Comparison of ENCODE assay signal across 7 mouse cellular contexts in the genomic region with DNA sequence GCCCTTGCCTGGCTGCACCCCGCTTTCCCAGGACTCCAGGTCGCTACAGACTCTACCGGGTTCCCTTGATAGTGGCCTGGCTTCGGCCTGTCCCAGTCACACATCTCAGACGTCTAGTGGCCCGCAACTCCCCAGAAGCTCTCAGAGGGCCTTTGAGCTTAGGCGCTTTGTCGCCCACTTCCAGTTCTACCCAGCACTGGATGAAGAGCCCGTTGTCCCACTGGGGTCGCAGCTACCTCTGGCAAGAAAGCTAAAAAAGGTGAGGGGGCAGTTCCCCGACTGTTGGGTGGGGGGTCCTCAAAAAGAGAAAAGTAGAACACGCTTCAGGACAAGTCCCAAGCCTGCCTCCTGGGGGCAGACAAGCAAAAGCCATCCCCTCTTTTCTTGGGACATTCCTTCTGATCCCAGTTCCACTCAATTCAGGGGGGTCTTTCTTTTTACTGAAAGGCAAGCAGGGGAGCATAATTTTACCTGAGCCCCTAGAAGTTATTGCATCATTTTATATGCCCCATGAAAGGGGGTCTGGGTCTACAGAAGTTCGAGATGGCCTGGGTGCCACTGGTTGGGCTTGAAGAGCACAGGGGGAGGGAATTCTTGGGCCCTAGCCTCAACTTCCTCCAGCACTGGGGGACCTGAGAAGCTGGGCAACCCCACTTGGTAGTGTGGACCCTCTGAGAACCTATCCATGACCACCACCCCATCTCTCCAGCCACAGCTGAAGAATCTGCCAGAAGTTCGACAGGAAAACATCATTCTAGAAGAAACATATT. TPM values are rescaled to one million over a fixed set of nuclear protein-coding genes. Genes with fewer than 3 reads are reported as not detected.
A peak's percentile ranks its signal among the peaks of the same experiment; 100 is the strongest.
DNase-seq lines count a peak whose midpoint lies in the region; ATAC-seq and TF ChIP-seq lines count a peak whose summit lies in the region.

No protein-coding gene starts in this region.

- peak overlapping the region; percentile 42 for H3K9ac ChIP-seq in heart, embryonic 15.5 days
- peak overlapping the region; percentile 44 for H3K9ac ChIP-seq in limb, embryonic 14.5 days (ENCODE audit: low read depth, low read length, severe bottlenecking)

- H3K4me3 ChIP-seq in E14TG2a.4 (replicated peaks; ENCODE audit: low read length): peak overlapping the region; percentile 58
- peak overlapping the region; percentile 50 for H3K4me3 ChIP-seq in heart, embryonic 15.5 days
- peak overlapping the region; percentile 26 for H3K4me3 ChIP-seq in limb, embryonic 14.5 days (replicated peaks; ENCODE audit: low read length)
- H3K4me3 ChIP-seq in thymus, adult 2 months (ENCODE audit: control insufficient read depth, insufficient read depth, low read length): no peak overlapping the region

- H3K27ac ChIP-seq in heart, embryonic 15.5 days: no peak overlapping the region
- no peak overlapping the region for H3K27ac ChIP-seq in limb, embryonic 14.5 days (replicated peaks; ENCODE audit: low read depth, low read length)
- H3K27ac ChIP-seq in thymus, adult 2 months (ENCODE audit: control insufficient read depth, insufficient read depth, low read length): no peak overlapping the region

- H3K9me3 ChIP-seq in E14TG2a.4 (ENCODE audit: low read length): no peaks in the 10 kb centered on the region
- no peaks in the 10 kb centered on the region for H3K9me3 ChIP-seq in heart, embryonic 15.5 days (replicated peaks)
- H3K9me3 ChIP-seq in limb, embryonic 14.5 days (ENCODE audit: control insufficient read depth, low read length): no peaks in the 10 kb centered on the region

- no peak for ATAC-seq in heart, embryonic 15.5 days (replicated peaks; ENCODE audit: insufficient number of reproducible peaks, insufficient read depth, low FRiP score, low read depth)
- ATAC-seq in limb, embryonic 14.5 days (ENCODE audit: low FRiP score, low read depth): no peak

- 11% methylated on average over 14 of the region's 14 CpGs for WGBS in heart, embryonic 15.5 days
- 4% methylated on average over 14 of the region's 14 CpGs for WGBS in limb, embryonic 14.5 days
- 21% methylated on average over 14 of the region's 14 CpGs for WGBS in thymus, adult 2 months

- no peaks in the 10 kb centered on the region for H3K36me3 ChIP-seq in E14TG2a.4 (ENCODE audit: insufficient read depth, low read length)
- H3K36me3 ChIP-seq in heart, embryonic 15.5 days: no peaks in the 10 kb centered on the region
- no peaks in the 10 kb centered on the region for H3K36me3 ChIP-seq in limb, embryonic 14.5 days (ENCODE audit: control insufficient read depth, insufficient read depth, low read length)
- H3K36me3 ChIP-seq in thymus, adult 2 months (ENCODE audit: control insufficient read depth, insufficient read depth, low read length): no peaks in the 10 kb centered on the region

- TF ChIP-seq POLR2A in limb, embryonic 14.5 days (IDR thresholded peaks at IDR 0.05; ENCODE audit: borderline replicate concordance, extremely low read depth, insufficient read depth, insufficient read length): no peak
- TF ChIP-seq POLR2A in thymus, adult 2 months (IDR thresholded peaks at IDR 0.05; ENCODE audit: control insufficient read depth, extremely low read depth, insufficient read depth, low read length, poor library complexity): no peak

- peaks cover 41% of the 10 kb centered on the region for H3K4me1 ChIP-seq in E14TG2a.4 (replicated peaks; ENCODE audit: low read depth, low read length)
- peaks cover 43% of the 10 kb centered on the region for H3K4me1 ChIP-seq in heart, embryonic 15.5 days (replicated peaks)
- peaks cover 25% of the 10 kb centered on the region for H3K4me1 ChIP-seq in limb, embryonic 14.5 days (ENCODE audit: control insufficient read depth, insufficient read depth, low read length)
- peaks cover 8% of the 10 kb centered on the region for H3K4me1 ChIP-seq in thymus, adult 2 months (replicated peaks; ENCODE audit: control insufficient read depth, insufficient read depth, low read length)

- TF ChIP-seq CTCF in E14TG2a.4 (conservative IDR thresholded peaks at IDR 0.05; ENCODE audit: low read length): peak; percentile 27; the same call in 1 of the 2 replicates
- TF ChIP-seq CTCF in thymus, adult 2 months (IDR thresholded peaks at IDR 0.05; ENCODE audit: borderline replicate concordance, control insufficient read depth, extremely low read depth, insufficient read depth, low read length, poor library complexity): no peak

- peak overlapping the region; percentile 86 for H3K4me2 ChIP-seq in heart, embryonic 15.5 days
- peak overlapping the region; percentile 89 for H3K4me2 ChIP-seq in limb, embryonic 14.5 days (replicated peaks; ENCODE audit: low read depth, low read length, severe bottlenecking)

- peaks cover 81% of the 10 kb centered on the region for H3K27me3 ChIP-seq in E14TG2a.4 (ENCODE audit: insufficient read depth, low read length)
- H3K27me3 ChIP-seq in heart, embryonic 15.5 days: peaks cover 57% of the 10 kb centered on the region
- peaks cover 16% of the 10 kb centered on the region; the same call in 1 of the 2 replicates for H3K27me3 ChIP-seq in limb, embryonic 14.5 days (ENCODE audit: control insufficient read depth, insufficient read depth, low read length)
- peaks cover 18% of the 10 kb centered on the region for H3K27me3 ChIP-seq in thymus, adult 2 months (ENCODE audit: control insufficient read depth, insufficient read depth, low read length)

- peak; percentile 50 for DNase-seq in ZHBTc4 (ENCODE audit: low read depth, low spot score)
- DNase-seq in limb, embryonic 14.5 days (ENCODE audit: low spot score): no peak
- no peak for DNase-seq in thymus, adult 2 months
- no peak for DNase-seq in urinary bladder, postnatal 25 days (ENCODE audit: low spot score)
- DNase-seq in cerebellum, postnatal 36 days: no peak

RNA-seq across cellular contexts. Expression of gene Ebf1, which starts 3.5 kb away (rescaled TPM):
- 16.6 and 16.8 TPM in 2 replicates for polyA plus RNA-seq in heart, embryonic 15.5 days (2015; fragmentation: Nextera tagmentation; extraction: Ambion mirVana)
- polyA plus RNA-seq in limb, embryonic 14.5 days (2012; rRNA removed): 42.9 and 60.5 TPM in 2 replicates
- polyA plus RNA-seq in limb, embryonic 14.5 days (2014; fragmentation: Nextera tagmentation; extraction: Ambion mirVana): 71.4 and 85.0 TPM in 2 replicates
- 4.4 and 5.0 TPM in 2 replicates for polyA plus RNA-seq in thymus, adult 2 months (2012; rRNA removed)
